In the genomic region with DNA sequence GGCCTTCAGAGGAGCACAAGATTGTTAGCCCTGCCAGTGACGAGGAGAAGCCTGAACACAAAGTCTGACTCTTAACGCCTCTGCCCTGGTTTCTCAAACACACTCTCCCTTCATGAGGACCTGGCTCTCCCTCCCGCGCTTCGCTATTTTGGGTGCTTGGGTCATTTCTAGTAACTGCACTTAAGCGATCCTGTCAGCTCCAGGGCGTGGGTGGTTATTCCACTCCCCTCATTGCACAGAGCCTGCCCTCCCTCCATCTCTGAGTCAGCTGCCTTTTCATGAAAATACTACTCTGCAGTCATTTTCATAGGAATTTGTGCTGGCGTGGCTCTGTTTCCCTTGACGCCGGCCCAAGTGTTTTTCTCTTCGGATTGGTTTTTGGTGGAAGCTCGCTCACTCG, we compare ENCODE assay signal across 9 mouse cellular contexts. TPM values are rescaled to one million over a fixed set of nuclear protein-coding genes. Genes with fewer than 3 reads are reported as not detected.
A peak's percentile ranks its signal among the peaks of the same experiment; 100 is the strongest.
DNase-seq lines count a peak whose midpoint lies in the region; ATAC-seq and TF ChIP-seq lines count a peak whose summit lies in the region.
"Had no signal": no experiment of that assay in that cellular context is flagged by ENCODE, and none has a peak within 500 bp of the region (broad histone marks: within the 10 kb centered on the region; RNA-seq: fewer than 3 reads in every experiment).

No protein-coding gene starts in this region.

- H3K4me2 ChIP-seq in intestine, postnatal 0 days (replicated peaks; ENCODE audit: low read depth) = no peak overlapping the region
- H3K4me2 ChIP-seq: liver, embryonic 11.5 days had no signal

- no peak overlapping the region for H3K9ac ChIP-seq in intestine, postnatal 0 days (ENCODE audit: low read depth, low read length)

- H3K27ac ChIP-seq in intestine, postnatal 0 days (ENCODE audit: low read depth, low read length) = no peak overlapping the region

- H3K27me3 ChIP-seq in intestine, postnatal 0 days (replicated peaks; ENCODE audit: control insufficient read depth, insufficient read depth, low read length) = no peaks in the 10 kb centered on the region

- DNase-seq in layer of hippocampus, adult 11-12 months (ENCODE audit: low spot score) = peak; percentile 39
- DNase-seq in layer of hippocampus, adult 9-10 months (ENCODE audit: low spot score) = no peak
- peak; percentile 22 to 35 for DNase-seq in frontal cortex, postnatal 25 days (ENCODE audit: low spot score in 2 of 2)
- peak; percentile 11 to 45 for DNase-seq in left cerebral cortex, postnatal 10 days (ENCODE audit: extremely low spot score in 1 of 2, low spot score in 2 of 2)
- DNase-seq in right cerebral cortex, postnatal 4 days = peak; percentile 14
- no peak for DNase-seq in cerebellum, postnatal 10 days
- DNase-seq in ovary, postnatal 36 days (ENCODE audit: low spot score) = no peak

- no peak overlapping the region for H3K4me3 ChIP-seq in intestine, postnatal 0 days (ENCODE audit: low read depth, low read length)

- WGBS in intestine, postnatal 0 days = 77% methylated on average over 13 of the region's 13 CpGs

- H3K36me3 ChIP-seq in intestine, postnatal 0 days (ENCODE audit: control insufficient read depth, insufficient read depth) = no peaks in the 10 kb centered on the region

- no peaks in the 10 kb centered on the region for H3K9me3 ChIP-seq in intestine, postnatal 0 days (ENCODE audit: control insufficient read depth)

- ATAC-seq in intestine, postnatal 0 days = no peak

- H3K4me1 ChIP-seq in intestine, postnatal 0 days (replicated peaks; ENCODE audit: control insufficient read depth, insufficient read depth, low read length) = no peaks in the 10 kb centered on the region

- intact Hi-C loops in left cerebral cortex, postnatal 10 days (cut with DNase I) = no loop called here

- TF ChIP-seq CTCF in intestine, postnatal 0 days (IDR thresholded peaks at IDR 0.05; ENCODE audit: low read depth) = no peak

RNA-seq across cellular contexts. Expression of gene Erg, which starts 13.2 kb away (rescaled TPM):
- 1 to 10 TPM; 7.2 to 8.9 TPM for total RNA-seq in left cerebral cortex, postnatal 10 days (2021)
- 2.0 and 2.4 TPM in 2 replicates for polyA plus RNA-seq in intestine, postnatal 0 days (2015; fragmentation: Nextera tagmentation; extraction: Ambion mirVana)

Comparison
In these comparisons a context has a peak if more than half of its experiments do, and no peak if none do; other contexts are left out.
1. DNase-seq: peak in layer of hippocampus, adult 11-12 months (single experiment), frontal cortex, postnatal 25 days (2 of 2), left cerebral cortex, postnatal 10 days (2 of 2) and right cerebral cortex, postnatal 4 days (single experiment); none in layer of hippocampus, adult 9-10 months (single experiment), cerebellum, postnatal 10 days (0 of 2) and ovary, postnatal 36 days (single experiment).